Mouse (Mus musculus): ENCODE results near the gene Parp14. TPM values are rescaled to one million over a fixed set of nuclear protein-coding genes. Genes with fewer than 3 reads are reported as not detected.

Gene Parp14
- polyA plus RNA-seq (2012; rRNA removed) (0.65 and 1.1 TPM in 2 replicates), polyA plus RNA-seq (2014; fragmentation: Nextera tagmentation; extraction: Ambion mirVana) (0.88 and 0.97 TPM in 2 replicates)

- Histone ChIP-seq H3K9me3 (ENCODE audit: control insufficient read depth, low read length) (no peaks in the 10 kb centered on the region), H3K36me3 (replicated peaks; ENCODE audit: control insufficient read depth, insufficient read depth, low read depth) (no peaks in the 10 kb centered on the region), H3K4me1 (replicated peaks; ENCODE audit: control insufficient read depth in 2 of 2, insufficient read depth in 2 of 2, low read length in 1 of 2) (peaks cover 6 to 14% of the 10 kb centered on the region in 2 experiments), H3K27me3 (ENCODE audit: control insufficient read depth, insufficient read depth, low read length) (peaks cover 14% of the 10 kb centered on the region), H3K27ac (no peak within 1 kb of the TSS), H3K9ac (replicated peaks) (peak within 1 kb of the TSS; percentile 76), H3K4me2 (ENCODE audit: low read depth) (peak within 1 kb of the TSS; percentile 82), H3K4me3 (ENCODE audit: insufficient read depth in 1 of 2, low read depth in 2 of 2, low read length in 2 of 2) (peak within 1 kb of the TSS; percentile 72 to 92)
- DNase-seq (ENCODE audit: low read depth in 3 of 3, low spot score in 3 of 3) (no peak), ATAC-seq (ENCODE audit: insufficient read depth) (peak; percentile 72)
- TF ChIP-seq EP300 (IDR thresholded peaks at IDR 0.05; ENCODE audit: low read depth) = no peak
- TF ChIP-seq CTCF (IDR thresholded peaks at IDR 0.05; ENCODE audit: low read depth) = no peak
- under 1% methylated on average over 38 of the region's 38 CpGs for WGBS (ENCODE audit: insufficient replicate concordance)
Measured at GRCm38 (mm10) chr16:35871048-35871851, at the start of gene Parp14. TSS of gene Parp14 (minus strand) at chr16:35871544.

GRCm38 (mm10) chr16:35918721-35919543 lies 47.6 kb upstream of the Parp14 start:
- no peak overlapping the region for H3K9ac ChIP-seq (replicated peaks)
- no peak overlapping the region for H3K27ac ChIP-seq
- no peak overlapping the region for H3K4me2 ChIP-seq (ENCODE audit: low read depth)
- DNase-seq (ENCODE audit: low read depth in 3 of 3, low spot score in 3 of 3) (no peak), ATAC-seq (ENCODE audit: insufficient read depth) (no peak)
- no peaks in the 10 kb centered on the region for H3K36me3 ChIP-seq (replicated peaks; ENCODE audit: control insufficient read depth, insufficient read depth, low read depth)
- H3K4me1 ChIP-seq (replicated peaks; ENCODE audit: control insufficient read depth in 2 of 2, insufficient read depth in 2 of 2, low read length in 1 of 2) = no peaks in the 10 kb centered on the region
- 54% methylated on average over 6 of the region's 6 CpGs for WGBS (ENCODE audit: insufficient replicate concordance)
- H3K9me3 ChIP-seq (ENCODE audit: control insufficient read depth, low read length) = no peaks in the 10 kb centered on the region
- no peak overlapping the region for H3K4me3 ChIP-seq (ENCODE audit: insufficient read depth in 1 of 2, low read depth in 2 of 2, low read length in 2 of 2)
- TF ChIP-seq CTCF (IDR thresholded peaks at IDR 0.05; ENCODE audit: low read depth) = no peak
- no peak for TF ChIP-seq EP300 (IDR thresholded peaks at IDR 0.05; ENCODE audit: low read depth)
- H3K27me3 ChIP-seq (ENCODE audit: control insufficient read depth, insufficient read depth, low read length) = no peaks in the 10 kb centered on the region

- Histone ChIP-seq H3K4me3 (ENCODE audit: insufficient read depth in 1 of 2, low read depth in 2 of 2, low read length in 2 of 2) (no peak overlapping the region), H3K9me3 (ENCODE audit: control insufficient read depth, low read length) (no peaks in the 10 kb centered on the region), H3K4me1 (replicated peaks; ENCODE audit: control insufficient read depth in 2 of 2, insufficient read depth in 2 of 2, low read length in 1 of 2) (no peaks in the 10 kb centered on the region), H3K4me2 (ENCODE audit: low read depth) (no peak overlapping the region), H3K27me3 (ENCODE audit: control insufficient read depth, insufficient read depth, low read length) (no peaks in the 10 kb centered on the region), H3K36me3 (replicated peaks; ENCODE audit: control insufficient read depth, insufficient read depth, low read depth) (no peaks in the 10 kb centered on the region), H3K27ac (no peak overlapping the region), H3K9ac (replicated peaks) (no peak overlapping the region)
- 47% methylated on average over 5 of the region's 5 CpGs for WGBS (ENCODE audit: insufficient replicate concordance)
- ATAC-seq (ENCODE audit: insufficient read depth) (no peak), DNase-seq (ENCODE audit: low read depth in 3 of 3, low spot score in 3 of 3) (no peak)
- no peak for TF ChIP-seq CTCF (IDR thresholded peaks at IDR 0.05; ENCODE audit: low read depth)
- TF ChIP-seq EP300 (IDR thresholded peaks at IDR 0.05; ENCODE audit: low read depth) = no peak
Measured at GRCm38 (mm10) chr16:35914301-35914700, 43.0 kb upstream of the Parp14 start.

GRCm38 (mm10) chr16:35913526-35913925 lies 42.2 kb upstream of the Parp14 start:
- no peaks in the 10 kb centered on the region for H3K36me3 ChIP-seq (replicated peaks; ENCODE audit: control insufficient read depth, insufficient read depth, low read depth)
- H3K9me3 ChIP-seq (ENCODE audit: control insufficient read depth, low read length) = no peaks in the 10 kb centered on the region
- H3K27me3 ChIP-seq (ENCODE audit: control insufficient read depth, insufficient read depth, low read length) = no peaks in the 10 kb centered on the region
- H3K4me3 ChIP-seq (ENCODE audit: insufficient read depth in 1 of 2, low read depth in 2 of 2, low read length in 2 of 2) = no peak overlapping the region
- WGBS (ENCODE audit: insufficient replicate concordance) = 51% methylated on average over 1 of the region's 1 CpGs
- TF ChIP-seq EP300 (IDR thresholded peaks at IDR 0.05; ENCODE audit: low read depth) (no peak), CTCF (IDR thresholded peaks at IDR 0.05; ENCODE audit: low read depth) (peak; percentile 53; the same call in 1 of the 2 replicates)
- no peaks in the 10 kb centered on the region for H3K4me1 ChIP-seq (replicated peaks; ENCODE audit: control insufficient read depth in 2 of 2, insufficient read depth in 2 of 2, low read length in 1 of 2)
- ATAC-seq (ENCODE audit: insufficient read depth) (no peak), DNase-seq (ENCODE audit: low read depth in 3 of 3, low spot score in 3 of 3) (no peak)
- no peak overlapping the region for H3K9ac ChIP-seq (replicated peaks)
- H3K27ac ChIP-seq = no peak overlapping the region
- no peak overlapping the region for H3K4me2 ChIP-seq (ENCODE audit: low read depth)

GRCm38 (mm10) chr16:35911449-35911848 lies 40.1 kb upstream of the Parp14 start:
- no peaks in the 10 kb centered on the region for H3K27me3 ChIP-seq (ENCODE audit: control insufficient read depth, insufficient read depth, low read length)

More at GRCm38 (mm10) chr16:35911449-35911848, 40.1 kb upstream of the Parp14 start:
- H3K4me1 ChIP-seq (replicated peaks; ENCODE audit: control insufficient read depth in 2 of 2, insufficient read depth in 2 of 2, low read length in 1 of 2) = no peaks in the 10 kb centered on the region
- no peak overlapping the region for H3K9ac ChIP-seq (replicated peaks)
- TF ChIP-seq EP300 (IDR thresholded peaks at IDR 0.05; ENCODE audit: low read depth) = no peak
- no peak for TF ChIP-seq CTCF (IDR thresholded peaks at IDR 0.05; ENCODE audit: low read depth)
- no peak overlapping the region for H3K4me2 ChIP-seq (ENCODE audit: low read depth)
- no peak for DNase-seq (ENCODE audit: low read depth in 3 of 3, low spot score in 3 of 3)
- ATAC-seq (ENCODE audit: insufficient read depth) = no peak
- no peaks in the 10 kb centered on the region for H3K36me3 ChIP-seq (replicated peaks; ENCODE audit: control insufficient read depth, insufficient read depth, low read depth)
- 46% methylated on average over 3 of the region's 3 CpGs for WGBS (ENCODE audit: insufficient replicate concordance)
- H3K9me3 ChIP-seq (ENCODE audit: control insufficient read depth, low read length) = no peaks in the 10 kb centered on the region
- no peak overlapping the region for H3K27ac ChIP-seq
- H3K4me3 ChIP-seq (ENCODE audit: insufficient read depth in 1 of 2, low read depth in 2 of 2, low read length in 2 of 2) = no peak overlapping the region

All from liver, embryonic 14.5 days (tissue).